Mouse (Mus musculus): ENCODE results near the gene Ccndbp1.

- TF ChIP-seq POLR2A (IDR thresholded peaks at IDR 0.05; ENCODE audit: low read depth, low read length) = no peak
- TF ChIP-seq EP300 (IDR thresholded peaks at IDR 0.05; ENCODE audit: low read length) = no peak
- TF ChIP-seq MEF2A (IDR thresholded peaks at IDR 0.05; ENCODE audit: borderline replicate concordance, low read depth, low read length) = no peak
- TF ChIP-seq MYC (IDR thresholded peaks at IDR 0.05; ENCODE audit: low read depth, low read length) = 0 out of 2 replicates have a peak, but pooled peaks have one; percentile 57
- TF ChIP-seq TBP (conservative IDR thresholded peaks at IDR 0.05; ENCODE audit: low read depth, low read length) = no peak
Observed at GRCm38 (mm10) chr2:120985241-120985640, 23.0 kb upstream of the Ccndbp1 start.

All from CH12.LX (cell line).